Mouse (Mus musculus): ENCODE measurements at regions not wholly inside any gene's neighbourhood (a gene's known extent, or its start where the extent isn't known, plus 50 kb on each side); places are given as distances from the start of the nearest gene placed in this dataset.

DNA sequence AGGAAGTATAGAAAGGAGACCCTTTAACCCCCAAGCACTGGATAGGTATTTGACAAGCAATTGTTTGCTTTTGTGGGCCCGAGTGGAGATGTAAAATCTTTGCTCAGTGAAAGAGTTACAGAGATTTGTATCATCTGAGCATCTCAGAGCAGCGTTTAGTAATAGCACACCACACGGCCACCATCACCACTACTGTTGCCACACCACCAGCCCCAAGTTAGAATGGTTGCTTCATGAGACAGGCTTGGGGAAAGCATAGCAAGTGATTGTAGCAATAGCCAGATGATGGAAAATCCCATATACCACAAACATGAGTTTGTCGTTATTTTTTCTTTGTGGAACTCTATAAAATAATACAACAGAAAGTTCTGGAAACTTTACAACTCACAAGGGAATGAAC, 179.6 kb upstream of the Gm10295 start:
- TF ChIP-seq POLR2A (IDR thresholded peaks at IDR 0.05; ENCODE audit: insufficient read length, low read depth) (no peak), TCF12 (IDR thresholded peaks at IDR 0.05; ENCODE audit: insufficient read depth, poor library complexity, severe bottlenecking) (no peak)

Data from myocyte (in vitro differentiated cells).